Mouse (Mus musculus): ENCODE data around the gene Itih5. TPM values are rescaled to one million over a fixed set of nuclear protein-coding genes. Genes with fewer than 3 reads are reported as not detected.

Gene Itih5
- polyA plus RNA-seq, 1 experiment from 2014 or later: 17.8 TPM

GRCm38 (mm10) chr2:10137320-10137719 lies 16.1 kb upstream of the Itih5 start:
- Histone ChIP-seq H3K27me3 (no peaks in the 10 kb centered on the region), H3K9ac (no peak overlapping the region), H3K4me2 (no peak overlapping the region), H3K36me3 (no peaks in the 10 kb centered on the region), H3K4me1 (0 out of 2 replicates have a peak, but pooled peaks cover 3% of the 10 kb centered on the region), H3K4me3 (no peak overlapping the region), H3K27ac (no peak overlapping the region), H3K9me3 (no peaks in the 10 kb centered on the region)
- 81% methylated on average over 2 of the region's 2 CpGs for WGBS
- no peak for ATAC-seq (ENCODE audit: insufficient number of reproducible peaks, low FRiP score, low TSS enrichment, low read depth)

GRCm38 (mm10) chr2:10140456-10140855 lies 12.9 kb upstream of the Itih5 start:
- 54% methylated on average over 5 of the region's 5 CpGs for WGBS
- Histone ChIP-seq H3K27ac (no peak overlapping the region), H3K27me3 (no peaks in the 10 kb centered on the region; the same call in 1 of the 2 replicates), H3K36me3 (no peaks in the 10 kb centered on the region), H3K4me2 (no peak overlapping the region), H3K9me3 (no peaks in the 10 kb centered on the region), H3K4me3 (no peak overlapping the region), H3K9ac (no peak overlapping the region), H3K4me1 (0 out of 2 replicates have a peak, but pooled peaks cover 3% of the 10 kb centered on the region)
- no peak for ATAC-seq (ENCODE audit: insufficient number of reproducible peaks, low FRiP score, low TSS enrichment, low read depth)

DNA sequence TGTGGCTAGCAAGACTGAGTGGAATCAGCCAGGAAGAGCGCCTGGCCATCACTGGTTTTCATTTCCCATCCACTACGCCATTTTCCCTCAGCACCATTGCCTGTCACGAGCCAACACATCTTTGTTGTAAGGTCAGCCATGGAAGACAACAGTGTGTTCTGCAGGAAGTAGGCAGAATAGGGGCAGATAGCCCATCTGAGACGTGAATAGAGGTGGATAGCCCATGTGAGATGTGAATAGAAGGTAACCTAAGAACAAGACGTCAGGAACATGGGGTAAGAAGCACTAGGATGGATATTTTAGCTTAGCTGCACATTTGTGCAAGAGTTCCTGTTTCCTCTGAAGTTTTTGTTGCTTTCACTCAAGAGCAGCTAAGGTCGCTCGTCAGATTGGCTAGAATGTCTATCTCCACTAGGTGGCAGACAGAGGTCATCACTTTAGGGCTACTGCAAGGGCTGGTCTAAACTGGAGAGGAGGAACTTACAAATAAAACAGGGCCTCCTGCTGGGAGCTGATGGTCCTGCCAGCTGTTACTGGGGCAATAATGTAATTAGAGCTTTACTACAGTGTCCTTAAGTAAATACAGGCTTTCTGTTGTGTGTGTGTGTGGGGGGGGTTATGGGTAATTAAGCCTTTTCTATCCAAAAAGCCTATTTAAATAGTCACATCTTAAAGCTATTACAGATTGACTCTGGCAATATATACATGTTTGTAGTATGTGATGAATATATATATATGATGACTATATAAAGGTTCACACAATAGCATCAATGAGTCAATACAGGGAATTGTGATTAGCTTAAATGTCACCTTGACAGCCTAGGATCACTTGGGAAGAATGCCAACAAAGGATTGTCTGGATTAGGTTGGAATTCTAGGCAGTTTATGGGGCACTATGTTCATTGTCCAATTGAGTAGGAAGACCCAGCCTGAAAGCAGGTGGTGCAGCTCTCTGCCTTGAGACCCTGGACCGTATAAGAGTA lies 10.6 kb upstream of the Itih5 start:
- no peak overlapping the region for H3K4me3 ChIP-seq
- no peak overlapping the region for H3K9ac ChIP-seq
- H3K4me1 ChIP-seq: peaks cover 8% of the 10 kb centered on the region; the same call in 1 of the 2 replicates
- no peak overlapping the region for H3K4me2 ChIP-seq
- H3K36me3 ChIP-seq: no peaks in the 10 kb centered on the region
- WGBS: 31% methylated on average over 8 of the region's 8 CpGs
- no peaks in the 10 kb centered on the region; the same call in 1 of the 2 replicates for H3K27me3 ChIP-seq
- no peak overlapping the region for H3K27ac ChIP-seq
- H3K9me3 ChIP-seq: no peaks in the 10 kb centered on the region
- ATAC-seq (ENCODE audit: insufficient number of reproducible peaks, low FRiP score, low TSS enrichment, low read depth): peak; percentile 15; the same call in 1 of the 2 replicates

GRCm38 (mm10) chr2:10145514-10145913 lies 7.9 kb upstream of the Itih5 start:
- peaks cover 7% of the 10 kb centered on the region; the same call in 1 of the 2 replicates for H3K4me1 ChIP-seq
- no peak overlapping the region for H3K27ac ChIP-seq
- no peaks in the 10 kb centered on the region for H3K36me3 ChIP-seq
- WGBS: 22% methylated on average over 6 of the region's 6 CpGs
- H3K27me3 ChIP-seq: no peaks in the 10 kb centered on the region; the same call in 1 of the 2 replicates
- no peak overlapping the region for H3K4me2 ChIP-seq
- H3K9me3 ChIP-seq: no peaks in the 10 kb centered on the region
- no peak overlapping the region for H3K4me3 ChIP-seq
- ATAC-seq (ENCODE audit: insufficient number of reproducible peaks, low FRiP score, low TSS enrichment, low read depth): no peak
- no peak overlapping the region for H3K9ac ChIP-seq

- Histone ChIP-seq H3K27me3 (no peaks in the 10 kb centered on the region; the same call in 1 of the 2 replicates), H3K4me3 (no peak overlapping the region), H3K4me1 (peaks cover 5% of the 10 kb centered on the region; the same call in 1 of the 2 replicates), H3K36me3 (no peaks in the 10 kb centered on the region), H3K9me3 (no peaks in the 10 kb centered on the region), H3K9ac (no peak overlapping the region), H3K27ac (no peak overlapping the region), H3K4me2 (no peak overlapping the region)
- WGBS: 51% methylated on average over 8 of the region's 8 CpGs
- ATAC-seq (ENCODE audit: insufficient number of reproducible peaks, low FRiP score, low TSS enrichment, low read depth): no peak
These were observed 6.2 kb upstream of the Itih5 start for GRCm38 (mm10) chr2:10147176-10147575.

GRCm38 (mm10) chr2:10152590-10152989 lies 781 bp upstream of the Itih5 start:
- H3K9me3 ChIP-seq: no peaks in the 10 kb centered on the region
- no peak overlapping the region for H3K4me3 ChIP-seq
- ATAC-seq (ENCODE audit: insufficient number of reproducible peaks, low FRiP score, low TSS enrichment, low read depth): no peak
- no peaks in the 10 kb centered on the region for H3K36me3 ChIP-seq
- H3K27me3 ChIP-seq: no peaks in the 10 kb centered on the region
- H3K4me1 ChIP-seq: peaks cover 15% of the 10 kb centered on the region
- no peak overlapping the region for H3K9ac ChIP-seq
- no peak overlapping the region for H3K27ac ChIP-seq
- H3K4me2 ChIP-seq: no peak overlapping the region
- 76% methylated on average over 5 of the region's 5 CpGs for WGBS

DNA sequence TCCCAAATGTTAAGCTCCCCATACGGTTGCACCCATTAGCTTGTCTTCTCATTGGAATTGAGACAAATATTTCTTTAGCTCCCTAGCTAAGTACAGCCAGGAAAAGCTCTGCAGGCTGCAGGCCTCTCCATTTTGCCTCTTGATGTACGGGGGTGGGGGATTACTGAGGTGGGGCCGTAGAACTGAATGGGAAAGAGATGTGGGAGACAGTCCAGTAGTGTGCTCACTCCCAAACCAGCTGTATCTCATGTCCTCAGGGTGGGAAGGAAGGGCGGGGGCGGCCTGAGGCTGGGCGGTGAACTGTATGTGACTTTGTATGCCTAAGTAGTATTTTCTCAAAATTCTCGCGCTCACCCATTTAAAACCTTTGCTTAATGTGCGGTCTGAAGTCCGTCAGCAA lies 3.8 kb downstream of the Itih5 start:
- 72% methylated on average over 10 of the region's 10 CpGs for WGBS
- Histone ChIP-seq H3K27me3 (no peaks in the 10 kb centered on the region), H3K36me3 (no peaks in the 10 kb centered on the region), H3K4me1 (peaks cover 15% of the 10 kb centered on the region), H3K4me2 (no peak overlapping the region), H3K27ac (no peak overlapping the region), H3K9me3 (no peaks in the 10 kb centered on the region), H3K4me3 (no peak overlapping the region), H3K9ac (no peak overlapping the region)
- no peak for ATAC-seq (ENCODE audit: insufficient number of reproducible peaks, low FRiP score, low TSS enrichment, low read depth)

DNA sequence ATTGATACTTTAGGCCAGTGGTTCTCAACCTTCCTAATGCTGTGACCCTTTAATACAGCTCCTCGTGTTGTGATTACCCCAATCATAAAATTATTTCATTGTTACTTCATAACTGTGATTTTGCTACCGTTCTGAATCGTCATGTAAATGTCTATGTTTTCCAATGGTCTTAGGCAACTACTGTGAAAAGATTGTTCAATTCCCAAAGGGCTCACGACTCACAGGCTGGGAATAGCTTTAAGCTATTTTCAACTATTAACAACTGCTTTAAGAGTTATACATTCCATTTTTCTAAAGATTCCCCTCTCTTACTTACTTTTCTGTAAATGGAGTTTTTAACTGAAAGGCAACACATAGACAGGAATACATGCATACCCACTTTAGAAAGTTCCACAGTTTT lies 8.6 kb downstream of the Itih5 start:
- H3K27me3 ChIP-seq: no peaks in the 10 kb centered on the region
- ATAC-seq (ENCODE audit: insufficient number of reproducible peaks, low FRiP score, low TSS enrichment, low read depth): no peak
- H3K27ac ChIP-seq: no peak overlapping the region
- H3K36me3 ChIP-seq: no peaks in the 10 kb centered on the region
- no peaks in the 10 kb centered on the region for H3K9me3 ChIP-seq
- no peak overlapping the region for H3K4me3 ChIP-seq
- H3K4me1 ChIP-seq: peaks cover 6% of the 10 kb centered on the region
- 71% methylated on average over 4 of the region's 4 CpGs for WGBS
- H3K9ac ChIP-seq: no peak overlapping the region
- H3K4me2 ChIP-seq: no peak overlapping the region

DNA sequence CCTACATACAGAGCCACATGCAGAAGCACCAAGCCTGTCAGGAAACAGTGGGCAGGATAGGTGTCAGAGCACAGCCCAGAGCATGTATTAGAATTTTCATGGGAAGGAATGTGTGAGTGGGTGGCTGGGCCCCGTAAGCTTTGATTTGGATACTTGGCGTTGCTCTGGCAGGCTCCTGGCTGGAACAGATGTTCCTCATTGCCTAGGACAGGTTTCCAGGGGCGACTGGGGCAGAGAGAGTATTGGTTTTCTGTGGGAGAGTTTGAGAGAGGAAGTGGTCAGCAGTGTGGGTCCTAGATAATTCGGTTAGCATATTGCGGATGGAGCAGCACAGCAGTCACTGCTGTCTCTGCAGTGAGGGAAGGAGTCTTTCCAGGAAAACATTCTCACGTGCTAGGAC lies 13.3 kb downstream of the Itih5 start:
- no peak for ATAC-seq (ENCODE audit: insufficient number of reproducible peaks, low FRiP score, low TSS enrichment, low read depth)

DNA sequence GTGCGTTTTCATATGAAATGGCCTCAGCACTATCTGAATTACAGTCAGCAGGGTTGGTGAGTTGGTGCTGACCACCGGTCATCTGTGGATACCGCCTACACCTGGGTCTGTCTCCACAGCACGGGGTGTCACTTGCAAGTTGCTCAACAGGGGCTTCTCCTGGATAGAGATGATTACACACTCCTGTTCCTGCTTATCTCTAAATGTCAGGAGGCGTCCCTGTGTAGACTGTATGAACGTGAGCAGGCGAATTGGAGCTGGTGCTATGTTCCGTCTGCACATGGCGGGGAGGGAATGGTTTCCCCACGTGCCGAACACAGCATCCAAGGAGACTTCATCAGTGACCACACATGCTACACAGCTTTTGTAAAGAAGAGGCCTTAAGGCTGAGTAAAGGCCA lies 13.9 kb downstream of the Itih5 start:
- H3K36me3 ChIP-seq: no peaks in the 10 kb centered on the region
- no peaks in the 10 kb centered on the region for H3K9me3 ChIP-seq
- no peak for ATAC-seq (ENCODE audit: insufficient number of reproducible peaks, low FRiP score, low TSS enrichment, low read depth)
- H3K27ac ChIP-seq: no peak overlapping the region; the same call in 1 of the 2 replicates
- H3K27me3 ChIP-seq: no peaks in the 10 kb centered on the region
- H3K4me2 ChIP-seq: no peak overlapping the region
- H3K4me3 ChIP-seq: no peak overlapping the region
- WGBS: 84% methylated on average over 11 of the region's 11 CpGs
- H3K4me1 ChIP-seq: peaks cover 14% of the 10 kb centered on the region
- H3K9ac ChIP-seq: no peak overlapping the region

More for the DNA sequence above, 13.3 kb downstream of the Itih5 start:
- H3K27me3 ChIP-seq: no peaks in the 10 kb centered on the region
- 23% methylated on average over 6 of the region's 6 CpGs for WGBS
- H3K4me1 ChIP-seq: peaks cover 14% of the 10 kb centered on the region
- no peak overlapping the region; the same call in 1 of the 2 replicates for H3K27ac ChIP-seq
- H3K9ac ChIP-seq: no peak overlapping the region
- H3K9me3 ChIP-seq: no peaks in the 10 kb centered on the region
- H3K4me3 ChIP-seq: no peak overlapping the region
- H3K36me3 ChIP-seq: no peaks in the 10 kb centered on the region
- H3K4me2 ChIP-seq: no peak overlapping the region

- no peak overlapping the region for H3K4me2 ChIP-seq
- H3K27me3 ChIP-seq: no peaks in the 10 kb centered on the region
- H3K4me1 ChIP-seq: peaks cover 14% of the 10 kb centered on the region
- H3K4me3 ChIP-seq: no peak overlapping the region
- no peak overlapping the region for H3K27ac ChIP-seq
- ATAC-seq (ENCODE audit: insufficient number of reproducible peaks, low FRiP score, low TSS enrichment, low read depth): no peak
- 23% methylated on average over 8 of the region's 8 CpGs for WGBS
- no peaks in the 10 kb centered on the region for H3K36me3 ChIP-seq
- H3K9ac ChIP-seq: no peak overlapping the region
- no peaks in the 10 kb centered on the region for H3K9me3 ChIP-seq
These were observed 14.6 kb downstream of the Itih5 start for GRCm38 (mm10) chr2:10168016-10168415.

- no peak for ATAC-seq (ENCODE audit: insufficient number of reproducible peaks, low FRiP score, low TSS enrichment, low read depth)
- Histone ChIP-seq H3K36me3 (no peaks in the 10 kb centered on the region), H3K4me1 (peaks cover 14% of the 10 kb centered on the region), H3K27me3 (no peaks in the 10 kb centered on the region), H3K27ac (no peak overlapping the region), H3K9ac (no peak overlapping the region), H3K4me2 (no peak overlapping the region), H3K9me3 (no peaks in the 10 kb centered on the region), H3K4me3 (no peak overlapping the region)
- WGBS: 69% methylated on average over 16 of the region's 16 CpGs
These were observed 16.6 kb downstream of the Itih5 start for GRCm38 (mm10) chr2:10169991-10170390.
